Mouse (Mus musculus) lung, postnatal 0 days (tissue): ENCODE results near the gene Zfp961.
A peak's percentile ranks its signal among the peaks of the same experiment; 100 is the strongest.

Source experiments
- CTCF ChIP-seq: IDR thresholded peaks from 2 replicates; pipeline ENCODE4 v1.5.1; 2016; ENCODE audit warnings: antibody characterized with exemption, mild to moderate bottlenecking
- EP300 ChIP-seq: IDR thresholded peaks from 2 replicates; pipeline ENCODE4 v1.6.1; 2016; ENCODE audit warnings: antibody characterized with exemption, mild to moderate bottlenecking, control low read depth

DNA sequence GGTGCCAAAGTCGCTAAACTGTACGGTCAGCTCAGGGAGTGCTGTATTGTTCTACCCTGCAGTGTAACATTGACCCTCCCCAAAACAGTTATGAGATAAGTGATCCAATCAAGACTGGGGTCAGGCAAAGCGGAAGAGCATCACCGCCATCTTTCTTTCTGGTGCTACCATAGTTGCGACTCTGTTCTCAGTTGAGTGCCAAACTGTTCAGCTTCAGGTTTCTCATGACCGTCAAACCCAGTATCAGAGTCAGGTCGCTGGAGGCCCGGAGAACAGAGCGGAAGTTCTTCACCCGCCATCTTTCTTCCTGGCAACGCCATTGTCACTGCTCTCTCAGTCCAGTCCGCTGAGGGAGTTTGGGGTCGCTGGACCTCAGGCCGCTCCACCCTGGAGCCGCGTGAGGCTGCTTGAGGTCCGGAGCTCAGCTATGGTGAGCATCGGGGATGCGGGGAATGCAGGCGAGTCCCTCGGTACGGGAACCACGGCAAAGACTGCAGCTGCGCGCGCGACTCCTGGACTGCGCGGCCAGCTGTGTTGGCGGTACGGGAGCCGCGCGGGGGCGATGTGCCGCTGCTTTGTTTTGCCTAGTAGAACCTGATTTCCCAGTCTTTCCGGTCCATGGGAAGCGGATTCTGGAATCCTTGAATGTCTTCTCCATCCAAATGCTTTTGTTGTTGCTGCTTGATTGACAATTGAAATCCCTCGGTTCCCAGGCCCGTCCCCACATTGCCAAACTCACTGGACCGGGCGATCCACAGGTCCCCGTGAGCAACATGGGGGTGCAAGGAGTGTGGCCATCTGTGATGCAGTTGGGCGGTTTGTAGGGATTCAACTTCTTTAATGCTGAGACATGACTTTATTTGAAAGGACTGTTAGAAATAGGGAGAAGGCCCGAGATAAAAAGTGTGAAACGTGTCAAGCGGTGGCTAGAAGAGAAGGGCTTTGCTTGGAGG is 42.3 kb upstream of the Zfp961 start, which contains the start of the genes Zfp882 and Zfp617:
- TF ChIP-seq CTCF = peak; percentile 84
- no peak for TF ChIP-seq EP300
